Mouse (Mus musculus) cortical plate, adult 2 months (tissue): ENCODE measurements at regions not wholly inside any gene's neighbourhood (a gene's known extent, or its start where the extent isn't known, plus 50 kb on each side); places are given as distances from the start of the nearest gene placed in this dataset.

Experiments used
- CTCF ChIP-seq: fragments of 200-500 bp; IDR thresholded peaks from 2 replicates; pipeline ENCODE4 v1.5.1; 2011; ENCODE audit warnings: mild to moderate bottlenecking, control low read depth, low read length; ENCODE audit not compliant: insufficient read depth; ENCODE audit errors: extremely low read depth
- POLR2A ChIP-seq: fragments of 200-500 bp; IDR thresholded peaks from 2 replicates; pipeline ENCODE4 v1.6.1; 2011; ENCODE audit warnings: mild to moderate bottlenecking, low read length, control low read depth; ENCODE audit not compliant: insufficient read depth; ENCODE audit errors: extremely low read depth

- TF ChIP-seq CTCF (no peak), POLR2A (no peak)
Observed at GRCm38 (mm10) chr14:24839056-24839455, 352.1 kb downstream of the Rps24 start.
